Mouse (Mus musculus) intestine, postnatal 0 days (tissue): ENCODE measurements around the gene Tbc1d10a. TPM values are rescaled to one million over a fixed set of nuclear protein-coding genes. Genes with fewer than 3 reads are reported as not detected.

ENCODE experiments used
- ATAC-seq: fragments of 200-750 bp; cut with Nextera tagmentation; 2 replicates; pipeline ENCODE4 v1.8.0; 2017; ENCODE audit warnings: mild to moderate bottlenecking, moderate TSS enrichment, moderate library complexity
- H3K27ac ChIP-seq: fragments of 300-500 bp; sonication (generic); 2 replicates; pipeline ENCODE4 v1.5.1; 2014; ENCODE audit warnings: mild to moderate bottlenecking, low read depth, low read length, moderate library complexity
- H3K27me3 ChIP-seq: fragments of 300-500 bp; sonication (generic); replicated peaks from 2 replicates; pipeline ENCODE4 v1.6.1; 2014; ENCODE audit warnings: low read length, mixed read lengths; ENCODE audit not compliant: control insufficient read depth, insufficient read depth
- H3K36me3 ChIP-seq: fragments of 300-500 bp; sonication (generic); 2 replicates; pipeline ENCODE4 v1.6.1; 2014; ENCODE audit warnings: mild to moderate bottlenecking, moderate library complexity; ENCODE audit not compliant: control insufficient read depth, insufficient read depth
- H3K4me1 ChIP-seq: fragments of 300-500 bp; sonication (generic); replicated peaks from 2 replicates; pipeline ENCODE4 v1.6.1; 2014; ENCODE audit warnings: antibody characterized with exemption, low read length, mixed read lengths; ENCODE audit not compliant: control insufficient read depth, insufficient read depth
- H3K4me2 ChIP-seq: fragments of 300-500 bp; sonication (generic); replicated peaks from 2 replicates; pipeline ENCODE4 v1.6.1; 2014; ENCODE audit warnings: low read depth, mild to moderate bottlenecking, moderate library complexity
- H3K4me3 ChIP-seq: fragments of 300-500 bp; sonication (generic); 2 replicates; pipeline ENCODE4 v1.5.1; 2014; ENCODE audit warnings: low read depth, low read length
- H3K9ac ChIP-seq: fragments of 300-500 bp; sonication (generic); 2 replicates; pipeline ENCODE4 v1.6.1; 2014; ENCODE audit warnings: mild to moderate bottlenecking, low read depth, low read length
- H3K9me3 ChIP-seq: fragments of 300-500 bp; sonication (generic); 2 replicates; pipeline ENCODE4 v1.6.1; 2016; ENCODE audit warnings: mixed run types; ENCODE audit not compliant: control insufficient read depth
- CTCF ChIP-seq: sonication (generic); IDR thresholded peaks from 2 replicates; pipeline ENCODE4 v1.5.1; 2016; ENCODE audit warnings: low read depth, mild to moderate bottlenecking, control low read depth, antibody characterized with exemption, moderate library complexity
- WGBS: fragments of 180-500 bp; shearing (Covaris S2); extraction: QIAGEN DNeasy Blood & Tissue Kit; methylation state at CpG from one replicate; pipeline ENCODE4 v1.1.7; 2014; 5-methylcytosine and 5-hydroxymethylcytosine counted together
- polyA plus RNA-seq: library from polyadenylated mRNA; unstranded; fragments of >200 nt; fragmentation: Nextera tagmentation; extraction: Ambion mirVana; gene quantifications from 2 replicates; pipeline ENCODE4 v1.2.1, GENCODE M21; 2015

Gene Tbc1d10a
- polyA plus RNA-seq, 1 experiment from 2014 or later = 37.2 TPM

DNA sequence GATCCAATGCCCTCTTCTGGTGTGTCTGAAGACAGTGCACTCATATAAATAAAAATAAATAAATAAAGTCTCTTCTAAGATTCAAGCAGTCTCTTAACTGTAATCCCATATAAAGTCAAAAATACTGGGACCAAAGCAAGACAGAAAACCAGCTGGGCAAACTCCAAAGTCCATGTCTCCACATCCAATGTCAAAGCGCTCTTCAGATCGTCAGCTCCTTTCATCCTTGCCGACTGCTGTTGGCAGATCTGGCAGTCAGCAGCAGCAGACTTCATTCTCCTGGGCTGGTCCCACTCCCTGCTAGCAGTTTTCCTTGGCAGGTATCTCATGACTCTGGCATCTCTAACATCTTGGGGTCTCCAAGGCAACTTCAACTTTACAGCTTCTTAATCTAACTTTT lies 27.9 kb upstream of the Tbc1d10a start:
- 86% methylated on average over 3 of the region's 3 CpGs for WGBS

DNA sequence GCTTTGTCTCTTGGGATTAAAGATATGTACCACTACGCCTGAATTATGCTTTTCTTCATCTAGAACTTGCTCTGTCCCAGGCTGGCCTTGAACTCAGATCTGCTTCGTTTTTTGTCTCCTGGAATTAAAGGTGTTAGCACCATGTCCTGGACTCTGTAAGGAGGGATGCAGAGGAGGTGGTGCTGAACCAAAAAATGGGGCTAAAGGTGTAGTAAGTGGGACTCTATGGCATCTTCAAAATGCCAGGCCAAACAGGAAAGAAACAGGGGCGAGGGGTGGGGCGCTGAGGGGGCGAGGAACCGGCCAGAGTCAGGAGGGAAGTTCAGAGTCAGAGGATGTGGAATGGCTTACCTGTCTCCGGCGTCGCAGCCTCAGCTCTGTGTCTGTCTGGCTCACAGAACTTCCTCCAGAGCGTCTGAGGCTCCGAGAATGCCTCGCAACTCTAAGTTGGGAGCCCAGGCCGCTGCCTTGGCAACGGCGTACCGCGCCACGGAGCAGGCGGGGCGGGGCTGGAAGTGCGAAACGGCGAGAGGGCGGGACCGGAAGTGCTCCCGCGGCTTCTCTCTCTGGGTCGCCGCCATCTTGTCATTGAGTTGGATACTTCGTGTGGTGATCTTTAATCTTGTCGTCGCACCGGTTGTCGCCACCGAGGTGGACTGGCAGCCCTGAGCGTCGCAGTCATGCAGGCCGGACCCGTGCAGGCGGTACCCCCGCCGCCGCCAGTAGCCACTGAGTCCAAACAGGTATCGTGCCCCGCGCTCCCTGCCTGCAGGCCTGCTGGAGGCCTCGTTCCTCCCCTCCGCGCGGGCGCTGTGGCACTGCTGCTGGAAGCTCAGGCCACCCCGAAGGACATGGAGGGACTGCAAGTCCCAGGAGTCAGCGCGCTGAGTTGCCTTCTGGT lies 26.5 kb upstream of the Tbc1d10a start, which contains the start of the genes Ccdc157 and Sf3a1:
TSS of gene Ccdc157 (minus strand) at position 486 of the 901 bp plus-strand sequence.
TSS of gene Sf3a1 (plus strand) at position 543 of the 901 bp plus-strand sequence.
- peak; percentile 97 for ATAC-seq
- Histone ChIP-seq H3K4me2 (peak within 1 kb of the TSS; percentile 85), H3K4me1 (no peaks in the 10 kb centered on the region), H3K9ac (peak within 1 kb of the TSS; percentile 71), H3K4me3 (peak within 1 kb of the TSS; percentile 67), H3K27me3 (no peaks in the 10 kb centered on the region), H3K36me3 (peaks cover 12% of the 10 kb centered on the region), H3K9me3 (no peaks in the 10 kb centered on the region), H3K27ac (peak within 1 kb of the TSS; percentile 81)
- TF ChIP-seq CTCF = peak; percentile 31
- 1% methylated on average over 54 of the region's 54 CpGs for WGBS

More for the DNA sequence above, 27.9 kb upstream of the Tbc1d10a start:
- Histone ChIP-seq H3K4me2 (no peak overlapping the region), H3K27ac (no peak overlapping the region), H3K36me3 (no peaks in the 10 kb centered on the region; the same call in 1 of the 2 replicates), H3K27me3 (no peaks in the 10 kb centered on the region), H3K4me3 (no peak overlapping the region), H3K9me3 (no peaks in the 10 kb centered on the region), H3K9ac (no peak overlapping the region), H3K4me1 (no peaks in the 10 kb centered on the region)
- TF ChIP-seq CTCF = no peak
- no peak for ATAC-seq

GRCm38 (mm10) chr11:4160758-4161480 lies 25.7 kb upstream of the Tbc1d10a start:
- H3K9ac ChIP-seq = peak overlapping the region; percentile 71
- H3K4me2 ChIP-seq = peak overlapping the region; percentile 85
- no peak for ATAC-seq
- WGBS = 4% methylated on average over 15 of the region's 15 CpGs
- H3K27me3 ChIP-seq = no peaks in the 10 kb centered on the region
- H3K4me3 ChIP-seq = peak overlapping the region; percentile 67
- H3K36me3 ChIP-seq = peaks cover 21% of the 10 kb centered on the region
- peak overlapping the region; percentile 81 for H3K27ac ChIP-seq
- H3K9me3 ChIP-seq = no peaks in the 10 kb centered on the region
- TF ChIP-seq CTCF = no peak
- no peaks in the 10 kb centered on the region for H3K4me1 ChIP-seq

DNA sequence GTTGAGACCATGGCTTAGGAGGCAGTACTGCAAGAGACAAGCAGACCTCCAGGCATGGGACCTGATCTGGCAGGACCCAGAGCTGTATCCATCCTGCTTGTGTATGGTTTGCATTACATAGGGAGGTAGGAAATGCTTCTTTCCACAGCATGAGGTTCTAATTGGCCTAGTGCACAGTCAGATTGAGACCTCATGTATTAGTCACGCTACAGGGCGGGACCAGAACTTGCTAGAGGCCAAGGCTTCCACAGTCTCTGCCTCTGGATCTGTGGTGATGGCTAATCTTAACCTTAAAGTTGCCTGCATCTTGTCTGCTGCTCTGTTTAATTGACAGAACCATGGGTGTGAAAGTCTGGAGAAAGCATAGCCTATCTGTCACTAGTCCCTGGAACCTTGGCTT lies 21.9 kb upstream of the Tbc1d10a start:
- Histone ChIP-seq H3K4me1 (no peaks in the 10 kb centered on the region), H3K4me2 (no peak overlapping the region), H3K4me3 (no peak overlapping the region), H3K36me3 (peaks cover 56% of the 10 kb centered on the region), H3K9ac (no peak overlapping the region; the same call in 1 of the 2 replicates), H3K27ac (no peak overlapping the region), H3K27me3 (no peaks in the 10 kb centered on the region), H3K9me3 (no peaks in the 10 kb centered on the region)
- TF ChIP-seq CTCF = no peak
- WGBS = 79% methylated on average over 2 of the region's 2 CpGs
- no peak for ATAC-seq

GRCm38 (mm10) chr11:4166467-4167090 lies 20.0 kb upstream of the Tbc1d10a start:
- peak; percentile 31 for ATAC-seq
- no peak for TF ChIP-seq CTCF
- H3K36me3 ChIP-seq = peaks cover 73% of the 10 kb centered on the region
- no peaks in the 10 kb centered on the region for H3K27me3 ChIP-seq
- WGBS = 65% methylated on average over 7 of the region's 7 CpGs
- no peak overlapping the region for H3K4me2 ChIP-seq
- H3K9ac ChIP-seq = no peak overlapping the region
- H3K27ac ChIP-seq = peak overlapping the region; percentile 30
- H3K9me3 ChIP-seq = no peaks in the 10 kb centered on the region
- no peak overlapping the region for H3K4me3 ChIP-seq
- no peaks in the 10 kb centered on the region for H3K4me1 ChIP-seq

DNA sequence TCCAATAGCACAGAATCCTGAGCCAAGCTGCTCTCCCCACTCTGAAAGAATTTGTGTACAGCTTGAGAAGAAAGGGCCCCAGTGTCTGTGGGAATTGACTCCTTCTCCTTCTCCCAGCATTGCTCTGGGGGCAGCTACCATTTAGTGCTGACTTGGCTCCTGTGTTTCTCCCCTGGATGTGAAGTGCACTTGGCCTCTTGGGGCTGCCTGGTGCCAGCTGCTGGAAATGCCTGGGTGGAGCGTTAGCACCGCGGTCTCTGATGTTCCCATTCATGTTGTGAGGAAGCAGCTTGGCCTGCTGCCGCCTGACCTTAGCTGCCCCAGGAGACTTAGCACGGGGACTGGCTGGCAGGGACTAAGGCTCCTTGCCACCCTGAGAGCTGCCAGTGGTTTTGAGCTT lies 12.0 kb upstream of the Tbc1d10a start:
- no peak overlapping the region for H3K27ac ChIP-seq
- no peak for TF ChIP-seq CTCF

More for the DNA sequence above, 12.0 kb upstream of the Tbc1d10a start:
- Histone ChIP-seq H3K9ac (no peak overlapping the region), H3K36me3 (peaks cover 96% of the 10 kb centered on the region), H3K27me3 (no peaks in the 10 kb centered on the region), H3K4me1 (no peaks in the 10 kb centered on the region), H3K4me3 (no peak overlapping the region), H3K9me3 (no peaks in the 10 kb centered on the region), H3K4me2 (no peak overlapping the region)
- ATAC-seq = no peak
- 88% methylated on average over 5 of the region's 5 CpGs for WGBS
